Mouse (Mus musculus) G1E (cell line): ENCODE data around the gene Il5ra.

Experiments used
- CTCF ChIP-seq: IDR thresholded peaks from 2 replicates; pipeline ENCODE4 v1.5.1; 2012; ENCODE audit warnings: low read depth, low read length, inconsistent platforms, mixed read lengths
- GATA2 ChIP-seq: IDR thresholded peaks from 2 replicates; pipeline ENCODE4 v1.6.1; 2012; ENCODE audit warnings: low read depth, low read length, inconsistent platforms, borderline replicate concordance

- TF ChIP-seq CTCF (no peak), GATA2 (no peak)
These were observed 17.1 kb upstream of the Il5ra start for GRCm38 (mm10) chr6:106765892-106766291.
